Mouse (Mus musculus) neural tube, embryonic 10.5 days (tissue): ENCODE data around the gene Arl2.

Experiments
- DNase-seq: peaks from one replicate; pipeline ENCODE4 v3.0.0-alpha.2; 2017; ENCODE audit warnings: low spot score; ENCODE audit errors: extremely low spot score

The Arl2 gene

DNA sequence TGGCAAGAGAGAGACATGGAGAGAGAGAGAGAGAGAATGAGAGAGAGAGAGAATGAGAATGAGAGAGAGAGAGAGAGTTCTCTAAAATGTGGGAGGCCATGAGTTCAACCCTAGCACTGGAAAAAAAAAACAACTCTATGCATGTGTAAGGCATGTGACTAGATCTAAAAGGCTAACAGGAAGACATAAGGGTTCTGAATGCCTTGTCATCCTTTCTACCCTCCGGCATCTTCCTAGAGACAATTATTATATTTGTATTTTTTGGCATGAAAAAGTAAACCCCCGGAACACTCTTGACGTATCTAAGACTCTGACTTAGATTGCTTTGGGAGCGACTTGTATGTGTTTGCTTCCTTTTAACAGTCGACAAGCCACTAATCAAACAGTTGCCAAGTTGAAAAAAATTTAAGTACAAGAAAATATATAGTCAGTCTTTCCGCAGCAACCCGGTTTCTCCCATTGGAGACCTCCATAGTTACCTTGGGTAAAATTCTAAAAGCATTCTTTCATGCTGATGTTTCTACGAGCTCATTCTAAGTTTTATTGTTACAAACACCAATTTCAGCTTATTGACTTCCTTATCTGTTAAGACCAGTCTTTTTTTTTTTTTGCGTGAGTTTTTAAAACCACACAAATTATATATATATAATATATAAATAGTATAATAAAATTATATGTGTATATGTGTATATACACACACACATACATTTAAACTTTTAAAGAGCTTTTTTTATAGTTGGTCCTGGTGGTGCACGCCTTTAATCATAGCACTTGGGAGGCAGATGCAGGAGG lies 14.4 kb downstream of the Arl2 start:
- no peak for DNase-seq

DNA sequence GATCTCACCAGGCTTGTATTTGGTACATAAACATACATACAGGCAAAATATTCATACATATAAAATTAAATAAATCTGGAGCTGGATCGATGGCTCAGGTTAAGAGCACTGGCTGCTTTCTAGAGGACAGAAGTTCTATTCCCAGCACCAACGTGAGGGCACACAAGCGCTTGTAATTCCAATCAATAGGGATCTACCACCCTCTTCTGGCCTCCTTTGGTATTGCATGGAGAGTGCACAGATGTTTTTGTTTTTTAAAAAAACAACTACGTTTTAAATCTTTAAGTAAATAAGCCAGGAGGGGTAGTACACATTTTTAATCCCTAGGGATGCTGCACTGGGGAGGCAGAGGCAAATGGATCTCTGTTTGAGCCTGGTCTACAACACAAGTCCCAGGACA lies 15.1 kb downstream of the Arl2 start:
- DNase-seq = peak; percentile 50

DNA sequence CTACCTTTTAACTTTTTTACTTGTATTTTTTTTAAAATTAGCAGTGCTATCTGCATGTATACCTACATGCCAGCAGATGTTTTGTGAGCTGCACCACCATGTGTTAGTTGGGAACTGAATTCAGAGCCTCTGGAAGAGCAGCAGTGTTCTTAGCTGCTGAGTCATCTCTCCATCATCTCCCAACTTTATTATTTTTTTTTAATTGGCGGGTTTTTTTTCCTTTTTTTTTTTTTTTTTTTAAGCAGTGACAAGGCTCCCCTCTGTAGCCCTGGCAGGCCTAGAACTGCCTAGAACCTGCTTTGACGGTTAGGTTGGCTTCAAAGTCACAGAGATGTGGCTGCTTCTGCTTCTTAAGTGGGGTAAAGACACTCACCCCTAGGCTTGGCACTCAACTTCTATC lies 16.4 kb downstream of the Arl2 start:
- DNase-seq = no peak

DNA sequence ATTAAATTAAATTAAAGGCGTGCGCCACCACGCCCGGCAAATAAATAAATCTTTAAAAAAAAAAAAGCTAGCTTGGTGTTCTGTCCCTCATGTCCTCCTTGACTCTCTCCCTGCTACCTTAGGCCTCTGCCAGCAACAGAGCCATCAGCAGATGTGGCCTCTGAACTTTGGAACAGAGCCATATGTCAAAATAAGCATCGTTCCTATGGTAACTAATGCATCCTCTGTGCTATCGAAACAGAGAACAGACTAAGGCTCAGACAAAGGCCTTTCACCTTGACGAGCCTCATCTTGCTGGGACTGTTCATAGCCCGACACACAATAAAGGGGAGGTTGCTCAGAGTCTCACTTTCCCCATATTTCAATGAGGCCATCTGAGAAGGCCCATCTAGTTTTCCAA lies 18.0 kb downstream of the Arl2 start:
- peak; percentile 41 for DNase-seq

DNA sequence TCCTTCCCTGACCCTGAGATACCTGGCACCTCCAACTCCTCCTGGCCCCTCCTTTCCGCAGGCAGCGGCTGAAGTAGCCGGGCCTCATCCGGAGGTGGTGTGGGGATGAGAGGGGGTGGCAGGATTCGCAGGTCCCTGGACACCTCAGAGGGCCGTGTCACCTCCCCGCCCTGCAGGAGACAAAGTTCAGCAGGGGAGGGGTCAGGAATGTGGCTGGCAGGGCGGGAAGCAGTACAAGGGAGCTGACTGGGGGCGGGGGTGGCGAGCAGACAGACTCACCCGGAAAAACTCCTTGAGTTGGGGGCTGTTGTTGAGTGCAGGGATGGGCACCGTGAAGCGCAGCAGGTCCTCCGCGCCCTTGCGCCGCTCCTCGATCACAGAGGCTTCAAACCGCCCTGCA lies 19.6 kb downstream of the Arl2 start:
- no peak for DNase-seq

DNA sequence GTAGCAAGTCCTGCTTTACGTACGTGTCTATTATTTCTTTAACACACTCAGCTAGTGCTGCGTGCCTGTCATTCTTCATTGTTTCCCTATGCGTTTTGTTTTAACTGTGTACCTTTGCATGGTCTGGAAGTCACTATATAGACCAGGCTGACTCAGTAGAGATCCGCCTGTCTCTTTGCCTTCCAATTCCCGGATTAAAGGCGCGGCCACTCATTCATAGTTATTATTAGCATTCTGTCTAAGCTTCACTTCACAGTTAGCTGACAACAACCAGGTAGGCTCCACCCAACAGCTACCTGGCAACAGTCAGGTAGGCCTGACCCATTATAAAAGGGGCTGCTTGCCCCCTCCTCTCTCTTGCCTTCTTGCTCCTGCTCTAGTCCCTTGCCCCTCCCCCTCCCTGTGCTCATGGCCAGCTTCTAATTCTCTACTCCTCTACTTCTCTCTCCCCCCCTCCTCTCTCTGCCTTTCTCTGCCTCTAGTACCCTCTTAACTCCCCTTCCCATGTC lies 22.6 kb downstream of the Arl2 start:
- DNase-seq = no peak

DNA sequence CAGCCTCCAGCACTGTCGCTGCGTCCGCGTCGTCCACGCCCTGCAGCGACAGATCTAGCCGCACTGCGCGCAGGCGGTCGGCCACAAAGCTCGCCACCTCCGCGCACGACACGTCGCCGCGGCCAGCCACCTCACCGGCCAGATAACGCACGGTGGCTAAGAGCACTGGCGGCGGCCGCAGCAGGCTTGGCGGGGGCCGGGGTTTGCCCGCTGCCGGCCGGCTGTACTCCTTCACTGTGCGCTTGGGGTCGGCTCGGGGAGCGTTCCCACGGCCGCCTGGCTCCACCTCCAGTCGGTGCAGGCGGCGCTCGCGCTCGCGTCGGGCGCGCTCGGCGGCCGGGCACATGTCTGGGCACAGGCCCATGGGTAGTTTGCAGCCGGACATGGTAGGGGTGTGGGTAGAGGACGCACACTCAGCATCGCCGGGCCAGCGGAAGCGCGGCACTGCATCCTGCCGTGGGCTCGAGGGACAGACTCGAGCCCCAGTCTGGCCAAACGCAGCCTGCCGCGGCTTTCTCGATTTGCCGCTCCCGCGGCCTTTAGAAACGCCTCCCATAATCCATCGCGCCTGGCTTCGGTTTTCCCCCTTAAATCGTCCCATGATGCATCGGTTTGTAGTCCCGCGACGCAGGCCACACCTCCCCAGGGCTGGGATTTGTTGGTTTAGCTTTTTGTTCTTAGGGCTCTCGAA lies 23.2 kb downstream of the Arl2 start, which contains the start of gene Sac3d1:
TSS of gene Sac3d1 (minus strand) at position 665 of the 691 bp plus-strand sequence.
- DNase-seq = peak; percentile 89

DNA sequence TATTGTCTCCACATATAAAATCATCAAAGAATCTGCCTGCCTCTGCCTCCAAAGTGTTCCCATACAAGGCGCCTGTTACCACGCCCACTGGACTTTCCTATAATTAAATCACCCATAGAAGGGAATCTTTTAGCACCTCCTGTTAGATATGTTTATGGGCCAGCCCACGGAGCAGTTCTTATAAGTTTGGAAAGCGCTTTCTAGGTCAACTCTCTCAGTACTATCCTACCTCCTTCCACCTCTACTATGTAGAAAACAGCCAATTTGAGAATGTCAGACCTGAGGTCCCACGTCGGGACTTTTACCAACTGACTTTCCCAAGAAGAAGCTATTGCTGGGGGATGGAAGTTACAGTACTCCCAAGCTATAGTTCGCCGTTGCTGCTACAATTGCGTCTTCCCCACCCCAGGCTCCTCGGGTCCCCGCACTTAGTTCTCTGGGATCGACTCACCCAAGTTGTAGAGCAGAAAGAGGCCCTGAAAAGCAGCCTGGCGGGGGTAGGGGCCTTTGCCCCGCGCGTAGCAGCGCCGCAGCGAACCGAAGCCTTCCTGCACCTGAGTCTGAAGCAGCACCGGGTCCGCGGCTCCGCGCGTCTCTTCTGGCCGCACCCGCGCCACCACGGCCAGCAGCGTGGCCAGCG lies 23.9 kb downstream of the Arl2 start:
- DNase-seq = no peak

DNA sequence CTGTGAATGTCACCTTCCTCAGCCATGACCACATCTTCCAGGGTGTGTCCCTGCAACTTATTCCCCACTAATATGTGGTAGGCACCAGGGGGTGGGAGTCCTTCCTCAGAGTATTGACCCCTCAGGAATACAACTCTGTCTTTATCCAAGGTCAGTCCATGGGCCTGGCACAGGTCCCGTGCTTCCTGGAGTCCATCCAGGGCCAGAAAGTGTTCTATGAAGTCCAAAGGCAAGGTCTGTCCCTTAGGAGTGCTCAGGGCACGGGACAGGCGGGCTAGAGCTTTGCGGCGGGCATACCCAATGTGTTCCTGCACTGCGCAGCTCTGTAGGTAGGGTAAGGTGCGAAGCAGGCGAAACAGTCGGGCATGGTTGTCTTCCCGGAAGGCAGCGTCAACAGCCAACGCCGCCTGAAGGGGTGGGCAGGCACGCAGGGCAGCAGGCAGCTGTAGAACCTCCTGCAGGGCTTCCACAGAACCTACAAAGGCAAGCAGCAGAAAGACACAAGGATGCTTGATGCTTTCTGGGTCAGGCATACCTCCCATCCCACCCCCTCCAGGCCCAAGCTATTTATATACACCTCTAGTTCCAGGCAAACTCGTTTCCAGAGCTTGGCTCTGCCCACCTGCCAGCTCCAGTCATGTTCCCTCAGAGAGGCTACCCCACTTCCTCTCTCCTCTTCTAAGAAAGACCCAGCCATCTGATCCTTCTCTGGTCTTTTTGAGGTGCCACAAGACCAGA lies 25.1 kb downstream of the Arl2 start:
- DNase-seq = no peak

DNA sequence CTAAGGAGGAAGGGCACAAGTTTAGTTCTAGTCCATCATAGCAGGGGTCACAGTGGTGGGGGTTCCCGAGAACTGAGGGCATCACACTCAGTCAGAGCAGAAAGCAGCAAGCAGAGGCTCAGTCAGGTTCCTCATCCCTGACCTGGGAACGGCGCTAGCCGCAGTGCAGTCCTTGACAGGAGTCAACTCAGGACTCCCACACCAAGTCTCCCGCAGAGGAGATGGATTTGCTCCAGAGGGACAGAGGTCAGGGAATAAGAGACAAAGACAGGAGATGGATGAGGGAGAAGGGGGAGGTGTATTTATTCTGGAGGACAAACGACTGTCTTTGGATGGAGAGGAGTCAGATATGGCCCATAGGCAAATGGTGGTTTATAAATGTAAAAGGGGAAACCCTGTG lies 28.2 kb downstream of the Arl2 start:
- DNase-seq = no peak

DNA sequence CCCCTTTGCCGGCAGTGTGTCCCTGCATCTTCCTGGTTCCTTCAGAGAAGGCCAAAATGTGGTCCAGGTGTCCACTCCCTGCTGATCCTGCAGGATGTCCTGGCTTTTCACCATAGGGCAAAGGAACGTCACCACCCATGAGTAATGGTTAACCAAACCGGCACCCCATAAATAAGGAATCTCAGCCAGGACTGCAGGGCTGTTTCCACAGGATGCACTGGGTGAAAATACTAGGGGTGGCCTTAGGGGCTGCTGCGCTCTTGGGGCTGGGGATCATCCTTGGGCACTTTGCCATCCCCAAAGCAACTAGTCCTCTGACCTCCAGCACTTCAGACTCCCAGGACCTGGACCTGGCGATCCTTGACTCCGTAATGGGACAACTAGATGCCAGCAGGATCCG lies 35.8 kb downstream of the Arl2 start, which contains the start of gene Naaladl1:
TSS of gene Naaladl1 (plus strand) at position 197 of the 400 bp plus-strand sequence.
- DNase-seq = no peak

DNA sequence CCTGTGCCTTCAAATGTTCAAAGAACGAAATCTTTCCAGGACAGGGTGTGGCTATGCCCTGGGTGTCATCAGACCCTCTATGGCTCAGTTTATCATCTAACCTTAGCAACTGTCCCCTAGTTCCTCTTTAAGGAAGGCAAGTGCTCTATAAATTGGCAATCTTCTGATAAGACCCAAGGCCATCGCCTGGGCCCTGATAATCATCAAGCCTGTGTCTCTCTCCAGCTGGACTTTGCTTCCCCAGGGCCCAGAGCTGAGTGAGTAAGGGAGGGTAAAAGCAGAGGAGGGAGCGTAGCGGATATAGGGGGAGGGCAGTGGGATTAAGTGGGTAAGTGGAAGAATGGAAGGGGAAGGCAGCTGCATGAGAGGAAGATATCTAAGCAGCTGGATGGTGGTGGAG lies 36.9 kb downstream of the Arl2 start:
- DNase-seq = no peak

DNA sequence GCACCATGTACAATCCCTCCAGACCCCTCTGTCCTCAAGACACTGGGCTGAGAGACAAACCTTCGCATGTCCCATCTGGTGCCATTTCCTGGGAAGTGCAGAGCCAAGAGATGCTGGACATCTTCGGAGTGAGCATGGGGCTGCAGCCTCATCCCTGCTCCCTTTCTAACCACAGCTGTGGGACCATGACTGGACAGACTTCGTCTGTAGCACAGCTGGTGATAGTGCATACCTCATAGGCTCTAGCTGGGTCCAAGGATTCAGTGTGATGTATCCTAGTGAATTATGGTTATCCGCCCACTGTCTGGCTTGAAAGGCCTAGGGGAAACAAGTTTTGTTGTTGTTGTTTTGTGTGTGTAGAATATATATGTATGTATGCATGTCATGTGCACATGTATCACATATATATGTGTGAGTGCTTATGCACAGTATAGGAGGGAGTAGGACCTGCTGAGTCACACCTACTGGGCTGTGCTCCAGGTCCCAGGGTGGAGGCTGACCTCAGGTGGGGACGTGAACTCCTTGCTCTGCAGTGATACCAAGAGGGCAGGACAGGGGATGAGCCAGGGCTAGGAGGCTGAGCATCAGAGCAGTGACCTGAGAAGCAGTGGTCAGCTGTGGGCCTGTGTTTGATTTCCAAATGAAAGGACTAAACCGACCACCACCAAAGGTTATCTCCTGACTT lies 39.0 kb downstream of the Arl2 start:
- DNase-seq = no peak

DNA sequence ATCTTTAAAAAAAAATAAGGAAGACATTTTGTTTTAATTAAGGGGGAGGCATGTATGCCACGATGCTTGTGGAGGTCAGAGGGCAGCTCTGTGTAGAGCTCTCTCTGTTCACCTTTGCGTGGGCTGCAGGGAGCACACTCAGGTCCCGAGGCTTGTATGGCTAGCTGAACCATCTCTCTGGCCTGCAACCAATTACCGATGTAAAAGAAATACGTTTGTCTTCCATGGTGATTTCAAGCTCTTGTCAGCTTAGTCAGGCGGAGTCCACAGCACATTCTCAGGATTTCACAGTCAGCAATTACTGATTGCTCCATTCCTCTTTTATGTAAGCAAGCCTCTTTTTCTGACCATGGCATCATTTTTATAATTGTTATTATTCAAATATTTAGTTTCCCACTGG lies 40.2 kb downstream of the Arl2 start:
- DNase-seq = no peak

DNA sequence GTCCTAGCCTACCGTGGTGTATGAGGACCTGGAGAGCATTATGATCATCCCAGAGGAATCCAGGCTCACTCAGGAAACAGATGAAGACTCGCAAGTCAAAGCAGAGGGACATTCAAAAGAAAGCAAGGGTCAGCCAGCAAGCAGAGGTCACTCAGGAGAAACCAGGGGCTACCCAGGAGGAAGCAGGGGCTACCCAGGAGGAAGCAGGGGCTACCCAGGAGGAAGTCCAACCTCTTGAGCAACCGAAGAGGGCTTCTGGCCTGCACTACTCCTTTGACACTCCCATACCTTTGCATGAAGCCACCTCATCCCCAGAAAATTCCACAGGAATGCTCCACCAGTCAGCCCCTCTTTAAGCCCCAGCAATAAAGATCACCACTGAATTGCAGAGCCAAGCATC lies 43.5 kb downstream of the Arl2 start:
- no peak for DNase-seq

DNA sequence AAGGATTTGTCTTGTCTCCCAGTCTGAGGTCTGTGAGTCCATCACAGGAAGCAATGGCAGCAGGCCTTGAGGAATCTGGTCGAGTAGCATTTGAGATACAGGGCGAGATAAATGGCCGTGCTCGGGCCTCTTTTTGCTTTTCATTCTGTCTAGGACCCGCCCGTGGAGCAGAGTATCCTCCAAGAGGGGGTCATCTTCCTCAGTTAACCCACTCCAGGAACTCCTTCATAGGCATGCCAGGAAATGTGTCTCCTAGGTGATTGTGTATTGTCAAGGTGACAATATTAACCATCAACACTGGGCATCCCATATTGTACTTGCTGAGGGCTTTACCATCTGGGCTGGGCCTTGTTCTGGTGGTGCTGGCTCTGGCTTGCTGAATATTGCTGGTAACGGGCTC lies 47.2 kb downstream of the Arl2 start, which contains the start of gene AC131692.1:
TSS of gene AC131692.1 (plus strand) at position 301 of the 400 bp plus-strand sequence.
- no peak for DNase-seq

DNA sequence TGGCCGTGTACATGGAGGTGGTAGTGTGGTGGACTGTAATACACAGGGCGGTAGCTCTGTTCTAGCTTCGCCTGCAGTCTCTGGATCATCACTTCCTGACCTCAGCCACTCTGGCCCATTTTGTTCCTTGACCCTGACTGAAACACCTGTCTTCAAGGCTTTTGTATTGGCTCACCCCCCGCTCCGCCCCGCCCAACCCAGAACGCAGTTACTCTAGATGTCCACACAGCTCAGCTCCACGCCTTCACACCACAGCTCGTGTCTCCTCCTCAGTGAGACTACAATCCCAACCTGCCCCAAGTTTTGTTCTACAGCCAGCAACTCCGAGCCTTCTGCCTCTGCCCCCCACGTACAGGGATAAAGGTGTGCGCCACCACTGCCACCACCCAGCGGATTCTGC lies 52.5 kb downstream of the Arl2 start:
- DNase-seq = no peak

DNA sequence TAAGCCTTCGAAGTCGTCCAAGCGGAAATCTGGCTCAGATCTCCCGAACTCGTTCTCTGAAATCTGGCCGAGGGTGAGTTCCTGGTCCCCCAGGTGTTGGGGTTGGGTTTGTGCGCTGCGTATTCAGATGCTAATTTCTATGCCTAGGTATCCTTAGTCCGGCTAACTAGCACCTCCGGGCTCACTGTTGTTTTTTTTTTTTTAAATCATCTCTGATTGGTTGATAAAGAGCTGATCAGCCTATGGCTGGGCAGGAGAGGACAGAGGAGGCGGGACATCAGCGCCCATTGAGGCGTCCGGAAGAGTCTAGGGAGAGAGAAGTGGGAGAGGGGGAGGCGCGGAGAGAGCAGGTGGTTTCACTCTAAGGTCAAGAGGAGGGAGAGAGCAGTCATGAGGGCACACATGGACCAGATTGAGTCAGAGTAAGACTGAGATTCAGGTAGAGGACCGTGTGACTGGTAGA lies 55.9 kb downstream of the Arl2 start:
- DNase-seq = peak; percentile 68

DNA sequence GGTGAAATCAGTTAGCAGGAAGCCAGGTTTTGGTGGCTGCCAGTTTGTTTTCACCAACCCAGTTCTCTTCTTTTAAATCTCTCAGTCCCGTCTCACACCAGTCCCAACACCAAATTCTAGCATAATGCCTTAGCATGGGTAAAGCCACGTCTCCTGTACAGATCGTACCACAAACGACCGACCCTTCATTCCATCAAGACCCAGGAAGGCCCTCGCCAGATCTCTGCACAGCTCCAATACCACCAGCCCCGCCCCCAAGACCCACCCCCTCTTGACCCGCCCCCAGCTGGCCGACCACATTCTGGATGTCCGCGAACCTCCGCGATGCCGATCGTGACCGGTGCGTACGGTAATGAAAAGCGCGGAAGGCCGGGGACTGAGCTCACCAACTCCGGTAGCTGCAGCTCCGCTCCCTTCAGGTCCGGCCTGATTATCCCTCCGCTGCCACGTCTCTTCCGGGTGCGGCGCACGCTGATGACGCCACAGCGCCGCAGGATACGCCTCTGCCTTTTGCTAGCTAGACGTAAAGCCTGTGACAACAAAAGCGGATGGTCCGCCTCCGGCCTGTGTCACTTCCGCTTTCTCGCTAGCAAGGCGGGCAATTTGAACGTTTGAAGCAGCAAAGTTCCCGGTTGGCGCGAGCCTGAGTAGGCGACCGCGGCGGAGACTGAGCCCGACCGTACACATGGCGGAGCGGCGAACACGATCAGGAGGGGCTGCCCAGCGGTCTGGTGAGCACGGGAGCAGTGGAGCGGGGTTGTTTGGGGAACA lies 56.7 kb downstream of the Arl2 start, which contains the start of the genes Zfpl1 and Cdca5:
TSS of gene Zfpl1 (minus strand) at position 479 of the 771 bp plus-strand sequence.
TSS of gene Cdca5 (plus strand) at position 506 of the 771 bp plus-strand sequence.
- peak; percentile 97 for DNase-seq
